Mouse (Mus musculus) heart, embryonic 12.5 days (tissue): ENCODE data around the gene Golga2. TPM values are rescaled to one million over a fixed set of nuclear protein-coding genes. Genes with fewer than 3 reads are reported as not detected.

Experiments used
- ATAC-seq: fragments of 200-750 bp; cut with Nextera tagmentation; 2 replicates; pipeline ENCODE4 v1.8.0; 2017; ENCODE audit warnings: moderate TSS enrichment, moderate library complexity; ENCODE audit not compliant: insufficient number of reproducible peaks, low FRiP score
- H3K27ac ChIP-seq: fragments of 300-500 bp; sonication (generic); 2 replicates; pipeline ENCODE4 v1.5.1; 2016; ENCODE audit warnings: mild to moderate bottlenecking, moderate library complexity; ENCODE audit not compliant: poor library complexity, severe bottlenecking
- H3K27me3 ChIP-seq: fragments of 300-500 bp; sonication (generic); replicated peaks from 2 replicates; pipeline ENCODE4 v1.6.1; 2016; ENCODE audit warnings: mild to moderate bottlenecking, moderate library complexity
- H3K36me3 ChIP-seq: fragments of 300-500 bp; sonication (generic); 2 replicates; pipeline ENCODE4 v1.6.1; 2016; ENCODE audit warnings: mild to moderate bottlenecking, moderate library complexity
- H3K4me1 ChIP-seq: fragments of 300-500 bp; sonication (generic); replicated peaks from 2 replicates; pipeline ENCODE4 v1.6.1; 2016; ENCODE audit warnings: mild to moderate bottlenecking
- H3K4me2 ChIP-seq: fragments of 300-500 bp; sonication (generic); 2 replicates; pipeline ENCODE4 v1.6.1; 2016; ENCODE audit warnings: mild to moderate bottlenecking, moderate library complexity
- H3K4me3 ChIP-seq: fragments of 300-500 bp; sonication (generic); 2 replicates; pipeline ENCODE4 v1.5.1; 2016; ENCODE audit warnings: mild to moderate bottlenecking
- H3K9ac ChIP-seq: fragments of 300-500 bp; sonication (generic); 2 replicates; pipeline ENCODE4 v1.6.1; 2016; ENCODE audit warnings: mild to moderate bottlenecking, moderate library complexity
- H3K9me3 ChIP-seq: fragments of 300-500 bp; sonication (generic); replicated peaks from 2 replicates; pipeline ENCODE4 v1.6.1; 2016; ENCODE audit warnings: mild to moderate bottlenecking, moderate library complexity
- WGBS: fragments of 180-500 bp; shearing (Covaris S2); methylation state at CpG from one replicate; pipeline ENCODE4 v1.1.7; 2016; 5-methylcytosine and 5-hydroxymethylcytosine counted together
- polyA plus RNA-seq: library from polyadenylated mRNA; unstranded; fragments of >200 nt; fragmentation: Nextera tagmentation; extraction: Ambion mirVana; gene quantifications from 2 replicates; pipeline ENCODE4 v1.2.1, GENCODE M21; 2016

Golga2 gene
- polyA plus RNA-seq, 1 experiment from 2014 or later = 30.7 TPM

DNA sequence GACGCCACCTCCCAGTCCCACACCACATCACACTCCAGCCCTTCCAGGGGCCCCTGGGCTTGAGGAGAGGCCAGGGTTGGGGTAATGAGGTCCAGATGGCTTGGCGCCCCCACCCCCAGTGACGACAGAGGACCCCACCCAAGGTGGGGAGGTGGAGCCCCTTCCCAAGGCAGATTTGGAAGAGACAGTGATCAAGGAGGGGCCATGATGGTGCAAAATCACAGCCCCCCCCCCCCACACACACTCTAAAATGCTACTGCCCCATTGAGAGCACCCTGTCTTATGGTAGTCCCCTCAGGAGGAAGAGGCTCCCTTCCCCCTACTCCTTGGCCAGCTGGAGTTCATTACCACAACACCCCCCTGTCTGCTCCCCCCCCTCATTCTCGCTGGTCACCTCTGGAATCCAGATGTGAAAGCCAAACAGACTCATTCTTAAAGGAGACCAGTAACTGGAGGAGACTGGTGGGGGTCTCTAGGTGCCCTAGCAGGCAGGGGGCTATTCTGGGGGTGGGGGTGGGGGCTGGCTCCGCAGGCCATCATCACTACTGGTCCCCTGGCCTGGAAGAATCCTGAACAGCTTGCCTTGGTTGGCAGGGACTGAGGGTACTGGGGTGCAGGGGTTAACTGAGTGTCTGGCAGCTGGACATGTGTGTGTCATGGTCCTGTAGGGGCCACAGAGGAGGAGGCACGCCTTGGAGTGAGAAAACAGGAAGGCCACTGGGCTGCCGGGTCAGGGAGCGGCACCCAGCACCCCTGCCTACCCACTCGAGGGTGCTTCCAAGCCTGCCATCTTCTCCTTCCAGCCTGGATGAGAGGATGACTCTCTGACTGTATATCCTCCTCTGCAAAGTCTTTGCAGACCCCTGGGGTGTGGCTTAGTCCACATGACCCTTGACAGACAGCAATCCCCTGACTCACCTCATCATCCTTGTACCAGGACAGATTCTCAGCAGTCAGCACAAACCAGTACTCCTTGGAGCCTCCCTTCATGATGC is 32.7 kb downstream of the Golga2 start:
- peak overlapping the region; percentile 58 for H3K27ac ChIP-seq
- H3K4me1 ChIP-seq = peaks cover 62% of the 10 kb centered on the region
- H3K36me3 ChIP-seq = no peaks in the 10 kb centered on the region
- H3K9me3 ChIP-seq = no peaks in the 10 kb centered on the region
- H3K4me2 ChIP-seq = peak overlapping the region; percentile 33; the same call in 1 of the 2 replicates
- 36% methylated on average over 9 of the region's 9 CpGs for WGBS
- H3K4me3 ChIP-seq = no peak overlapping the region
- no peak for ATAC-seq
- peaks cover 40% of the 10 kb centered on the region for H3K27me3 ChIP-seq
- H3K9ac ChIP-seq = no peak overlapping the region

- Histone ChIP-seq H3K4me2 (no peak overlapping the region), H3K9me3 (no peaks in the 10 kb centered on the region), H3K36me3 (no peaks in the 10 kb centered on the region), H3K9ac (no peak overlapping the region), H3K27me3 (peaks cover 39% of the 10 kb centered on the region), H3K4me1 (peaks cover 55% of the 10 kb centered on the region), H3K27ac (peak overlapping the region; percentile 58; the same call in 1 of the 2 replicates), H3K4me3 (no peak overlapping the region)
- WGBS = 62% methylated on average over 11 of the region's 11 CpGs
- no peak for ATAC-seq
Observed at GRCm38 (mm10) chr2:32320721-32321120, 33.5 kb downstream of the Golga2 start.

DNA sequence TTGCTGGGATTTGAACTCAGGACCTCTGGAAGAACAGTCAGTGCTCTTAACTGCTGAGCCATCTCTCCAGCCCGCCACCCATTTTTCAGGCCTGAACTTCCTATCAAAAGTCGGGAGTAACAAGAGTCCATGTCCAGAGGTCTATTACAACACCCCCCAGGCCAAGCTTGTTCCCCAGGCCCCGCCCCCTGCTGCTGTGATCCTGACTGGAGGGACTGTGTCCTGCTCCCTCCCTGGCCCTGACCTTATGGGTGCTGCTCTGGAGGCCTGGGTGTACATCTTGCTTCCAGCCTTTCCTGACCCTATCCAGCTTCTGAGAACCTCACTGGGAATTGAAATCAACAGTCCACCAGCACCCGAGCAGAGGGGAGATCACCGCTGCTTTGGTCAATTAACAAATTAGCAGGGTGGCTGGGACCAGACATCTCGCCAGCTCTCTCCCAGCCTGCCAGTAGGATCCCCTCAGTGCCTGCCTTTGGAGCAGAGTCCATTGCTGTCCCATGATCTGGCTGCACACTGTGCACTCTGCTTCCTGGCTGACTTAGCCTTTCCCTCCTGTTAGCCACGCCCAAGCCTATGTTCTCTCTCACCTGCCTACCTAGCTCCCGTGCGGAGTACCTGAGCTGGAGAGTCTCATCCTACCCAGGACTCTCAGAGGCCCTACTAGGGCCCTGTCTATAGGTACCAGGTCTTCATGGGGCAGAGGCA is 34.6 kb downstream of the Golga2 start:
- no peak overlapping the region for H3K4me2 ChIP-seq
- WGBS = 70% methylated on average over 9 of the region's 9 CpGs
- no peaks in the 10 kb centered on the region for H3K36me3 ChIP-seq
- H3K27me3 ChIP-seq = peaks cover 39% of the 10 kb centered on the region
- H3K9ac ChIP-seq = no peak overlapping the region
- H3K4me1 ChIP-seq = peaks cover 46% of the 10 kb centered on the region
- no peaks in the 10 kb centered on the region for H3K9me3 ChIP-seq
- ATAC-seq = no peak
- H3K4me3 ChIP-seq = no peak overlapping the region
- peak overlapping the region; percentile 15 for H3K27ac ChIP-seq

GRCm38 (mm10) chr2:32322754-32323741 is 35.9 kb downstream of the Golga2 start:
- Histone ChIP-seq H3K27me3 (peaks cover 32% of the 10 kb centered on the region), H3K9ac (no peak overlapping the region), H3K9me3 (no peaks in the 10 kb centered on the region), H3K4me1 (peaks cover 33% of the 10 kb centered on the region), H3K4me2 (no peak overlapping the region), H3K36me3 (no peaks in the 10 kb centered on the region), H3K4me3 (no peak overlapping the region), H3K27ac (no peak overlapping the region)
- WGBS = 77% methylated on average over 7 of the region's 7 CpGs
- no peak for ATAC-seq

DNA sequence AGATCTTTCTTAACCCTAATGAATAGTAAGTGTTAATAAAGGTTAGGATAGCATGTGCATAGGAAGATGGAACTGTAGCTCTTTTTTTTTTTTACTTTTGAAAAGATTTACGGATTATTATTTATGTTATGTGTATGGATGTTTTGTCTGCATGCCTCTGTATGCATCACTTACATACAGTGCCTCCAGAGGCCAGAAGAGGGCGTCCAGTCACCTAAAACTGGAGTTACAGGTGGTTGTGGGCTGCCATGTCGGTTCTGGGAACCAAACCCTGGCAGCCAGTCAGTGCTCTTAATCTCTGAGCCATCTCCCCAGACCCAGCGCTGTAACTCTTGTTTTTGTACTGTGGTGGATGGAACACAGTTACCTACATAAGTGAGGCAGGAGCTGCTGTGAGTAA is 37.1 kb downstream of the Golga2 start:
- 53% methylated on average over 4 of the region's 4 CpGs for WGBS
- H3K4me1 ChIP-seq = peaks cover 23% of the 10 kb centered on the region

GRCm38 (mm10) chr2:32325342-32325741 is 38.2 kb downstream of the Golga2 start:
- no peaks in the 10 kb centered on the region for H3K9me3 ChIP-seq
- H3K4me2 ChIP-seq = no peak overlapping the region
- peaks cover 20% of the 10 kb centered on the region for H3K27me3 ChIP-seq
- WGBS = 36% methylated on average over 7 of the region's 7 CpGs
- no peaks in the 10 kb centered on the region for H3K36me3 ChIP-seq
- no peak for ATAC-seq
- H3K4me3 ChIP-seq = no peak overlapping the region
- H3K4me1 ChIP-seq = peaks cover 12% of the 10 kb centered on the region
- 0 out of 2 replicates have a peak overlapping the region, but pooled peaks have one; percentile 4 for H3K27ac ChIP-seq
- no peak overlapping the region for H3K9ac ChIP-seq

More for the DNA sequence above, 37.1 kb downstream of the Golga2 start:
- ATAC-seq = no peak
- H3K4me3 ChIP-seq = no peak overlapping the region
- H3K9ac ChIP-seq = no peak overlapping the region
- no peak overlapping the region for H3K4me2 ChIP-seq
- H3K27me3 ChIP-seq = peaks cover 25% of the 10 kb centered on the region
- no peak overlapping the region for H3K27ac ChIP-seq
- H3K9me3 ChIP-seq = no peaks in the 10 kb centered on the region
- no peaks in the 10 kb centered on the region for H3K36me3 ChIP-seq

DNA sequence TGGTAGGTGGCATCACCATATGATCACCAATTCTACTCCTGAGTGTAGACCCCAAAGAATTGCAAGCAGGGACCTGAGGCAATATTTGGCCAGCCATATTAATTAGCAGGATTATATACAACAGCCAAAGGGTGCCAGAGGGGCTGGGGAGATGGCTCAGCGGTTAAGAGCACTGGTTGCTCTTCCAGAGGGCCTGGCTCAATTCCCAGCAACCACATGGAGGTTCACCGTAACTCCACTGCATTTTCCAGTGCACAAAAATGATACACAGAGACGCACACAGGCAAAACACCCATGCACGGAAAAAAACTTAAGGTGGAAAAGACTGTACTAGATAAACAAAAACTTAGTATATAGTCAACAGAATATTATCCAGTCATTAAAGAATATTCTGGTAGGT is 40.0 kb downstream of the Golga2 start:
- Histone ChIP-seq H3K36me3 (no peaks in the 10 kb centered on the region), H3K4me1 (peaks cover 4% of the 10 kb centered on the region), H3K9me3 (no peaks in the 10 kb centered on the region), H3K27me3 (peaks cover 12% of the 10 kb centered on the region; the same call in 1 of the 2 replicates), H3K4me3 (no peak overlapping the region), H3K27ac (no peak overlapping the region), H3K9ac (no peak overlapping the region), H3K4me2 (no peak overlapping the region)
- WGBS = 74% methylated on average over 4 of the region's 4 CpGs
- no peak for ATAC-seq

- H3K4me2 ChIP-seq = no peak overlapping the region
Observed at GRCm38 (mm10) chr2:32328911-32329460, 41.8 kb downstream of the Golga2 start.

DNA sequence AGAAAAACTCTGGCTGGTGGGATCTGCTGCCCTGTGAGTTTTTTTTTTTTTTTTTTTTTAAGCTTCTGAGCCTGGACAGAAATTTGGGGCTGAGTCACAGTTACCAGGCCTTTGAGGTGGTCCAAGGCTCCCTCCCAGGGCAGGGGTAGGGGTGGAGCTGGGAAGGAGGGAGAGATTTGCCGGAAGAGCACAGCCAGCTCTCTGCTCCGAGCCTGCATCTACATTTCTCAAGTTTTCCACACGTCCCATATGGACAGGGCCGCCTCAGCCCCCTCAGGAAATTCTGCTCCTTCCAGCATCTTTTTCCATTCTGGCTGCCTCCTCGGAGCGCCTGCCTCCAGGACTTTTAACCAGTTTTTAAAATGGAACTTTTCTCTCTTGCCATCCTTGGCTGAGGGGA is 42.3 kb downstream of the Golga2 start:
- Histone ChIP-seq H3K9ac (no peak overlapping the region), H3K9me3 (no peaks in the 10 kb centered on the region), H3K4me3 (no peak overlapping the region), H3K36me3 (no peaks in the 10 kb centered on the region), H3K4me2 (no peak overlapping the region), H3K27me3 (peaks cover 28% of the 10 kb centered on the region), H3K4me1 (no peaks in the 10 kb centered on the region; the same call in 1 of the 2 replicates), H3K27ac (peak overlapping the region; percentile 46; the same call in 1 of the 2 replicates)
- WGBS = 38% methylated on average over 6 of the region's 6 CpGs
- ATAC-seq = peak; percentile 24; the same call in 1 of the 2 replicates

More at GRCm38 (mm10) chr2:32328911-32329460, 41.8 kb downstream of the Golga2 start:
- Histone ChIP-seq H3K27ac (0 out of 2 replicates have a peak overlapping the region, but pooled peaks have one; percentile 46), H3K36me3 (no peaks in the 10 kb centered on the region), H3K9ac (no peak overlapping the region), H3K4me1 (no peaks in the 10 kb centered on the region; the same call in 1 of the 2 replicates), H3K27me3 (peaks cover 23% of the 10 kb centered on the region), H3K4me3 (no peak overlapping the region), H3K9me3 (no peaks in the 10 kb centered on the region)
- ATAC-seq = no peak
- 43% methylated on average over 13 of the region's 13 CpGs for WGBS

GRCm38 (mm10) chr2:32332159-32332558 is 45.0 kb downstream of the Golga2 start:
- H3K9me3 ChIP-seq = no peaks in the 10 kb centered on the region
- H3K4me3 ChIP-seq = no peak overlapping the region
- peaks cover 54% of the 10 kb centered on the region for H3K27me3 ChIP-seq
- WGBS = 76% methylated on average over 5 of the region's 5 CpGs
- ATAC-seq = no peak
- H3K9ac ChIP-seq = no peak overlapping the region
- no peak overlapping the region for H3K27ac ChIP-seq
- H3K4me2 ChIP-seq = no peak overlapping the region
- H3K36me3 ChIP-seq = no peaks in the 10 kb centered on the region
- H3K4me1 ChIP-seq = no peaks in the 10 kb centered on the region; the same call in 1 of the 2 replicates
